Mouse (Mus musculus) lung, embryonic 15.5 days (tissue): ENCODE measurements around the gene Ccdc114. TPM values are rescaled to one million over a fixed set of nuclear protein-coding genes. Genes with fewer than 3 reads are reported as not detected.
"Not testable (repeated sequence)": the region's sequence is repeated elsewhere in the genome, so short reads cannot be mapped to it uniquely, and the experiment has no call there.

Source experiments
- ATAC-seq: fragments of 200-750 bp; cut with Nextera tagmentation; 2 replicates; pipeline ENCODE4 v1.8.0; 2017; ENCODE audit warnings: moderate number of reproducible peaks, borderline replicate concordance; ENCODE audit not compliant: low FRiP score, low TSS enrichment; ENCODE audit errors: extremely low read depth
- H3K27ac ChIP-seq: fragments of 300-500 bp; sonication (generic); 2 replicates; pipeline ENCODE4 v1.5.1; 2015; ENCODE audit warnings: moderate library complexity, mild to moderate bottlenecking, inconsistent platforms
- H3K27me3 ChIP-seq: fragments of 300-500 bp; sonication (generic); 2 replicates; pipeline ENCODE4 v1.6.1; 2015; ENCODE audit warnings: inconsistent platforms
- H3K36me3 ChIP-seq: fragments of 300-500 bp; sonication (generic); 2 replicates; pipeline ENCODE4 v1.6.1; 2015; ENCODE audit warnings: inconsistent platforms
- H3K4me1 ChIP-seq: fragments of 300-500 bp; sonication (generic); 2 replicates; pipeline ENCODE4 v1.6.1; 2015; ENCODE audit warnings: inconsistent platforms
- H3K4me2 ChIP-seq: fragments of 300-500 bp; sonication (generic); 2 replicates; pipeline ENCODE4 v1.6.1; 2015; ENCODE audit warnings: inconsistent platforms, mild to moderate bottlenecking, moderate library complexity
- H3K4me3 ChIP-seq: fragments of 300-500 bp; sonication (generic); 2 replicates; pipeline ENCODE4 v1.5.1; 2015; ENCODE audit warnings: mild to moderate bottlenecking, inconsistent platforms
- H3K9ac ChIP-seq: fragments of 300-500 bp; sonication (generic); 2 replicates; pipeline ENCODE4 v1.6.1; 2015; ENCODE audit warnings: inconsistent platforms
- H3K9me3 ChIP-seq: fragments of 300-500 bp; sonication (generic); 2 replicates; pipeline ENCODE4 v1.6.1; 2016; ENCODE audit warnings: inconsistent platforms
- WGBS: fragments of 180-500 bp; shearing (Covaris S2); methylation state at CpG from one replicate; pipeline ENCODE4 v1.1.7; 2015; 5-methylcytosine and 5-hydroxymethylcytosine counted together
- polyA plus RNA-seq: library from polyadenylated mRNA; unstranded; fragments of >200 nt; fragmentation: Nextera tagmentation; extraction: Ambion mirVana; gene quantifications from 2 replicates; pipeline ENCODE4 v1.2.1, GENCODE M21; 2015

Ccdc114 gene
- polyA plus RNA-seq, 1 experiment from 2014 or later = 6.4 TPM

GRCm38 (mm10) chr7:45941986-45942385, 18.1 kb downstream of the Ccdc114 start:
- Histone ChIP-seq H3K9ac (no peak overlapping the region), H3K4me1 (no peaks in the 10 kb centered on the region), H3K36me3 (no peaks in the 10 kb centered on the region), H3K27ac (no peak overlapping the region), H3K27me3 (no peaks in the 10 kb centered on the region), H3K9me3 (no peaks in the 10 kb centered on the region), H3K4me3 (no peak overlapping the region), H3K4me2 (no peak overlapping the region)
- 77% methylated on average over 9 of the region's 9 CpGs for WGBS
- ATAC-seq = no peak

- not testable (repeated sequence) for H3K4me1 ChIP-seq, H3K4me3 ChIP-seq, H3K27ac ChIP-seq, H3K36me3 ChIP-seq, H3K9me3 ChIP-seq, ATAC-seq, H3K27me3 ChIP-seq, H3K4me2 ChIP-seq, H3K9ac ChIP-seq
- 65% methylated on average over 1 of the region's 1 CpGs for WGBS
Measured at GRCm38 (mm10) chr7:45943280-45943679, 19.4 kb downstream of the Ccdc114 start.

DNA sequence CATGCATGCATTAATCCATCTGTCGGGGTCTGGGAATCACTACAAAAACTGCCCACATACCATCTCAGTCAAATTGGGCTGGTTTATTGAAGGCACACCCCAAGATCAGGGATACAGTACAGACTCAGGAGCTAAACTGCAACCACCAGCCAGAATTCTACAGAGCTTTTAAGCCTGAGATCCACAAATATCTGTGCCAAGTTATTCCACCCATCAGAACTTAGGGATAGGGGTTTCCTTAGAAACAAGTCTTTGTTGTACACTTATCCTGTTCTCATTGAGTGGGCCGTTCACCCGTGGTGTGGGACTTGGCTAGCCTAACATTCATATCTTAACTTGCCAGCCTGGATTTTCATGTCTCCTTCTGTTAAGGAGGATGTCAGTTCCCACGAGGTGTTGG, 25.2 kb downstream of the Ccdc114 start:
- Histone ChIP-seq H3K9me3 (no peaks in the 10 kb centered on the region), H3K27me3 (no peaks in the 10 kb centered on the region), H3K27ac (no peak overlapping the region), H3K9ac (no peak overlapping the region), H3K36me3 (no peaks in the 10 kb centered on the region), H3K4me3 (no peak overlapping the region), H3K4me2 (no peak overlapping the region), H3K4me1 (no peaks in the 10 kb centered on the region)
- ATAC-seq = no peak
- WGBS = 61% methylated on average over 4 of the region's 4 CpGs

- Histone ChIP-seq H3K27ac (no peak overlapping the region), H3K4me2 (no peak overlapping the region), H3K9me3 (no peaks in the 10 kb centered on the region), H3K4me3 (no peak overlapping the region), H3K36me3 (no peaks in the 10 kb centered on the region), H3K4me1 (no peaks in the 10 kb centered on the region), H3K9ac (no peak overlapping the region), H3K27me3 (no peaks in the 10 kb centered on the region)
- no peak for ATAC-seq
- WGBS = 59% methylated on average over 4 of the region's 4 CpGs
Measured at GRCm38 (mm10) chr7:45956611-45957010, 32.7 kb downstream of the Ccdc114 start.

DNA sequence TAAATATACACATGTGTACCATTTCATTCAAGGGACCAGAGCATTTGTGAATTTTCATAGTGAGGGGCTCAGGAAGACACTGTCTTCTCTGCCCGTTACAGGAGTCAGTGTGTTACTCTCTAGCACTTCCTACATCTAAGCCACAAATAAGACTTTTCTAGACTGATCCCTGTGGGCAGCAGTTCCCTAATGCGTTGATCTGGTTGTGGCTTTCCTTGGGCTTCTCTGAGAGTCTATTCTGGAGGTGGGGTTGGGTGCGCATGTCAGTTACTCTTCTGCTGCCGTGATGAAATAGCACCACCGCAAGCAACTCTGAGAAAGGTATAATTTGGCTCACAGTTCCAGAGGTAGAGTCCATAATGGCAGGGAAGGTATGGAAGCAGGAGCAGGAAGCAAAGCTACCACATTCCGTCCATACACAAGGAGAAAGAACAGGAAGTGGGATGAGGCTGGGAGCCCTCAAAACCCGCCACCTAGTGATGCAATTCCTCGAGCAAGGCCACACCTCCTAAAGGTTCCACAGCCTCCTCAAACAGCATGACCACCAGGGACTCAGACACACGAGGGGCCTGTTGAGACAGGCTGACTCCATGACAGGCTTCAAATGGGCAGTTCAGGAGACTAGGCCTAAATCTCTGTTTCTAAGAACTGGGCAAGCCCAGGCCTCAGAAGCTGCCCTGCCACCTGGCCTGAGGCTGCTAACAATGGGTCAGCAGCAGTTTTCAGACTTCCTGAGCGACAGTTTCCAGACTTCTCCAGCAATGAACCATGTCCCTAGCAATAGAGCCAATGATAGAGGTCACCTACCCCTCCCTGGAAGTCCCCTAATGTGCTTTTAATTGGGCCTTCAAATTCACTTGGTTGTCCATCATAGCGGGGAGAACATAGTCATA, 48.2 kb downstream of the Ccdc114 start:
- no peak overlapping the region for H3K4me3 ChIP-seq
- H3K4me2 ChIP-seq = no peak overlapping the region
- 76% methylated on average over 11 of the region's 11 CpGs for WGBS
- H3K36me3 ChIP-seq = no peaks in the 10 kb centered on the region
- no peak for ATAC-seq
- no peaks in the 10 kb centered on the region for H3K9me3 ChIP-seq
- no peak overlapping the region for H3K27ac ChIP-seq
- no peaks in the 10 kb centered on the region for H3K27me3 ChIP-seq
- no peak overlapping the region for H3K9ac ChIP-seq
- no peaks in the 10 kb centered on the region for H3K4me1 ChIP-seq

DNA sequence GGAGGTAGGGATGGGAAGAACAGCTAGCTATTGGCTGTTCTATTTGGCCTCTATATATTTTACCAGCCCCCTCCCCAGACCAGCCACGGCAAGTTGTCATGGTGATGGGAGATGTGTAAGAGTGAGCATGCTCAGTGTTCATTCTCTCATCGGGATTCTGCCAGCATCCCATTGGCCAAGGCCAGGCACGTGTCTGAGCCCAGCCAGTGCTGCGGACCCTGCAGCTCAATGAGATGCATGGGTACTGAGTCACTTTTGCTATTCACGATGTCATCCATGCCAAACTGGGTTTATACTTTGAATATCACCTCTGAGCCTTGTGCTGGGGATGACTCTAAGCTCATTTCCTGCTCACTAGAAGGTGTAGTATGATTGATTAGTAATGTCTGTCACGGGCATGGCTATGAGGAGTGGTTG, 49.4 kb downstream of the Ccdc114 start:
- 71% methylated on average over 6 of the region's 6 CpGs for WGBS
- no peaks in the 10 kb centered on the region for H3K4me1 ChIP-seq

GRCm38 (mm10) chr7:45974103-45974502, 50.2 kb downstream of the Ccdc114 start:
- no peak overlapping the region for H3K27ac ChIP-seq
- H3K4me3 ChIP-seq = no peak overlapping the region
- H3K4me2 ChIP-seq = no peak overlapping the region
- H3K9me3 ChIP-seq = no peaks in the 10 kb centered on the region
- H3K27me3 ChIP-seq = no peaks in the 10 kb centered on the region
- no peaks in the 10 kb centered on the region for H3K36me3 ChIP-seq
- H3K9ac ChIP-seq = no peak overlapping the region
- H3K4me1 ChIP-seq = no peaks in the 10 kb centered on the region
- ATAC-seq = no peak
- 20% methylated on average over 6 of the region's 6 CpGs for WGBS

More for the DNA sequence above, 49.4 kb downstream of the Ccdc114 start:
- Histone ChIP-seq H3K27me3 (no peaks in the 10 kb centered on the region), H3K9me3 (no peaks in the 10 kb centered on the region), H3K27ac (no peak overlapping the region), H3K4me3 (no peak overlapping the region), H3K9ac (no peak overlapping the region), H3K4me2 (no peak overlapping the region), H3K36me3 (no peaks in the 10 kb centered on the region)
- ATAC-seq = no peak

- Histone ChIP-seq H3K36me3 (no peaks in the 10 kb centered on the region), H3K27me3 (no peaks in the 10 kb centered on the region), H3K4me2 (no peak overlapping the region), H3K4me1 (no peaks in the 10 kb centered on the region), H3K9ac (no peak overlapping the region), H3K27ac (no peak overlapping the region), H3K4me3 (no peak overlapping the region), H3K9me3 (no peaks in the 10 kb centered on the region)
- no peak for ATAC-seq
- 67% methylated on average over 6 of the region's 6 CpGs for WGBS
Measured at GRCm38 (mm10) chr7:45974512-45974911, 50.6 kb downstream of the Ccdc114 start.

DNA sequence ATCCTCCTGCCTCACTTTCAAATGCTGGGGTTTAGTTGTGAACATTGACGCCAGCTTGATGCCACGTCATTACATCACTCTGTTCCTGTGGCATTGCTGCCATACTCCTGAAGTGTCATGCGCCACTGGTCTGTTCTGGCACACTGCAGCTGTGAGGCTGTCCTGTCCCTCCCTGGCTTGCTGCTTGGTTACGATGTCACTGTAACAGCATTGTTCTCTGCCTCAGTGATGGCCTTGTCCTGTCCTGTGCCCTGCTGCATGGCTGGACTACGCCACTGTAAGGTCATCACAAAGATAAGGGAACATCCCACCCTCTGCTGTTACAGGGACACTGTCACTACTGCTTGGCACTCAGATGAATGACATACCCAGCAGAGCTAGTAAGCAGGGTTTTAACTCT, 57.7 kb downstream of the Ccdc114 start:
- H3K9ac ChIP-seq = no peak overlapping the region
- no peak overlapping the region for H3K4me3 ChIP-seq
- no peaks in the 10 kb centered on the region for H3K27me3 ChIP-seq
- H3K27ac ChIP-seq = no peak overlapping the region
- H3K4me2 ChIP-seq = no peak overlapping the region
- no peaks in the 10 kb centered on the region for H3K4me1 ChIP-seq
- H3K9me3 ChIP-seq = no peaks in the 10 kb centered on the region
- 75% methylated on average over 5 of the region's 5 CpGs for WGBS
- no peaks in the 10 kb centered on the region for H3K36me3 ChIP-seq
- no peak for ATAC-seq

DNA sequence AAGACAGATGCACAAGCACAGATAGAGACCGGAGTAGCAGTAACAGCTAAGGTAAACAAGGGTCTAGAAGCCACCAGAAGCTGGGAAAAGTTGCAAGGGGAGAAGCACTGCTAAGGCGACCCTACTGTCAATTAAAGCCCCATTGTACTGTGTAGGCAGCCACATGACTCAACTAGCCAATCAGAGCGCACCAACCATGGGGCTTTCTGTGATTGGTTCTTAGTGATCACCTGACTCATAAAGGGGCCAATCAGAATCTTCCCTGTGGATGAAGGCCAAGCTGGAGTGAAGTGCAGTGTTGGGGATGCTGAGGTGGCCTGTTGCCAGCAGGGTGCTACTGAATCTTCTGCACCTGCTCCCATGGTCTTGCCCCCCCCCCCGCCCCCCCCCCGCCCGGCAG, 63.0 kb downstream of the Ccdc114 start:
- ATAC-seq = no peak
- 71% methylated on average over 6 of the region's 6 CpGs for WGBS
- Histone ChIP-seq H3K9ac (no peak overlapping the region), H3K27me3 (no peaks in the 10 kb centered on the region), H3K36me3 (no peaks in the 10 kb centered on the region), H3K4me3 (no peak overlapping the region), H3K4me1 (no peaks in the 10 kb centered on the region), H3K4me2 (no peak overlapping the region), H3K27ac (no peak overlapping the region), H3K9me3 (no peaks in the 10 kb centered on the region)

- H3K4me1 ChIP-seq = no peaks in the 10 kb centered on the region
- H3K27ac ChIP-seq = no peak overlapping the region
- H3K27me3 ChIP-seq = no peaks in the 10 kb centered on the region
- ATAC-seq = no peak
- no peaks in the 10 kb centered on the region for H3K9me3 ChIP-seq
- H3K36me3 ChIP-seq = no peaks in the 10 kb centered on the region
- no peak overlapping the region for H3K9ac ChIP-seq
- 90% methylated on average over 1 of the region's 1 CpGs for WGBS
- no peak overlapping the region for H3K4me2 ChIP-seq
- H3K4me3 ChIP-seq = no peak overlapping the region
Measured at GRCm38 (mm10) chr7:45988344-45988743, 64.5 kb downstream of the Ccdc114 start.

- Histone ChIP-seq H3K36me3 (no peaks in the 10 kb centered on the region), H3K4me2 (no peak overlapping the region)
- ATAC-seq = no peak
Measured at GRCm38 (mm10) chr7:45992470-45992869, 68.6 kb downstream of the Ccdc114 start.

More at GRCm38 (mm10) chr7:45992470-45992869, 68.6 kb downstream of the Ccdc114 start:
- Histone ChIP-seq H3K9me3 (no peaks in the 10 kb centered on the region), H3K27me3 (no peaks in the 10 kb centered on the region), H3K27ac (no peak overlapping the region), H3K4me1 (no peaks in the 10 kb centered on the region), H3K4me3 (no peak overlapping the region), H3K9ac (no peak overlapping the region)
- WGBS = 72% methylated on average over 8 of the region's 8 CpGs
